Mouse (Mus musculus): Measurements from ENCODE around the gene Gls2. TPM values are rescaled to one million over a fixed set of nuclear protein-coding genes. Genes with fewer than 3 reads are reported as not detected.
"Not testable (repeated sequence)": the region's sequence is repeated elsewhere in the genome, so short reads cannot be mapped to it uniquely, and the experiment has no call there.

The Gls2 gene
- 0.89 and 1.3 TPM in 2 replicates for polyA plus RNA-seq (2014; fragmentation: Nextera tagmentation; extraction: Ambion mirVana)

DNA sequence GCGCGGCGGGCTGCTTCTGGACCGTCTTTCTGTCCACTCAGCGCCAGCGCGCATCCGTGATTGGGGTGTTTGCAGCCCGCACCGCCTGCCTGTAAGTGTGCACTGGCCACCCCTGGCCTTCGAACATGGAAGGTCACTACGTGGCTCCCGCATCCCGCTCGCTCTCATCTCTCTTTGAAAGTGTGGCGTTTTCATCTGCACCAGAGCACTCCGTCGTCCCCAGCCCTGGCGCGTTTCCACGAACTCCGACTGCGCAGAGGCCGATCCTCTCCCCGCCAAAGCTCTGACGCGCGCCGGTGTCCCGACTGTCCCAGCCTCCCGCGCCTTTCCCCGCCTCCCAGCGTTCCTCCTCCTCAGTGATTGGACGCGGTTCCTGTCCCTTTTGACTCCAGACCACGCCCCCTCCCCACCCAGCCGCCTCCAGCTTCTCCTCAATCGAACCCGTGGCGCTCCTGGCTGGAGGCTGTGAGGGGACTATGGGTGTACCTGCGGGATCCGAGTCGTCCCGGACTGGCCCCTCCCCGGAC, at the start of gene Gls2:
Gene Gls2 (plus strand): TSS at position 434 of the 527 bp plus-strand sequence.
- H3K4me2 ChIP-seq = peak within 1 kb of the TSS; percentile 98
- no peaks in the 10 kb centered on the region for H3K9me3 ChIP-seq (replicated peaks; ENCODE audit: control insufficient read depth, low read length)
- H3K4me1 ChIP-seq (ENCODE audit: control insufficient read depth, insufficient read depth, low read length) = peaks cover 4% of the 10 kb centered on the region; the same call in 1 of the 2 replicates
- peak within 1 kb of the TSS; percentile 52 for H3K4me3 ChIP-seq (ENCODE audit: low read depth, low read length)
- H3K9ac ChIP-seq (ENCODE audit: low read depth, low read length) = peak within 1 kb of the TSS; percentile 70
- H3K36me3 ChIP-seq (ENCODE audit: control insufficient read depth, insufficient read depth, low read length) = no peaks in the 10 kb centered on the region
- H3K27me3 ChIP-seq (ENCODE audit: control insufficient read depth, insufficient read depth, low read length) = peaks cover 17% of the 10 kb centered on the region
- peak; percentile 94 for ATAC-seq (replicated peaks; ENCODE audit: insufficient number of reproducible peaks, low FRiP score, low TSS enrichment)
- 0 out of 2 replicates have a peak within 1 kb of the TSS, but pooled peaks have one; percentile 41 for H3K27ac ChIP-seq (ENCODE audit: low read depth, low read length)
- WGBS (ENCODE audit: insufficient replicate concordance) = under 1% methylated on average over 46 of the region's 46 CpGs

DNA sequence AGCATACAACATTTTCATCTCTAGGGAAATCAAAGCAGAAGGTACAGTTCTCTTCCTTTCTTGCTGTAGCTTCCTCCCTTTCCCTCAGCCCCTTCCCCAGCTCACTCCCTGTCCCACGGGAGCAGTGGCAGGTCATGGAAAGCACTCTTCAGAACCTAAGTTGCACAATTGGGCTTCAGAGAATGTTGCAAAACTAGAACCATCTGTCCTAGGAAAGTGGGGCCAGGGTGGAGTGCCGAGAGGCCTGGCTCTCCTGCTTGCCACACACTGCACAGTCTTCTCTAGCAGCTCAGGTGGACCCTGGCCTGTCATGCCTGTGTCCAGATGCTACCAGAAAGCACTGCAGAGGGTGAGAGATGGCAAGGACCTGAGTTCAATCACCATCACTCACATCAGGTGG, 49.3 kb upstream of the Gls2 start:
- H3K4me2 ChIP-seq = no peak overlapping the region
- no peak overlapping the region for H3K9ac ChIP-seq (ENCODE audit: low read depth, low read length)
- no peak overlapping the region for H3K27ac ChIP-seq (ENCODE audit: low read depth, low read length)
- ATAC-seq (replicated peaks; ENCODE audit: insufficient number of reproducible peaks, low FRiP score, low TSS enrichment) = no peak
- H3K4me3 ChIP-seq (ENCODE audit: low read depth, low read length) = no peak overlapping the region
- 86% methylated on average over 2 of the region's 2 CpGs for WGBS (ENCODE audit: insufficient replicate concordance)
- H3K4me1 ChIP-seq (ENCODE audit: control insufficient read depth, insufficient read depth, low read length) = peaks cover 7% of the 10 kb centered on the region; the same call in 1 of the 2 replicates
- H3K27me3 ChIP-seq (ENCODE audit: control insufficient read depth, insufficient read depth, low read length) = no peaks in the 10 kb centered on the region
- H3K36me3 ChIP-seq (ENCODE audit: control insufficient read depth, insufficient read depth, low read length) = peaks cover 12% of the 10 kb centered on the region; the same call in 1 of the 2 replicates
- no peaks in the 10 kb centered on the region for H3K9me3 ChIP-seq (replicated peaks; ENCODE audit: control insufficient read depth, low read length)

GRCm38 (mm10) chr10:128148789-128149365, 45.4 kb upstream of the Gls2 start:
- Histone ChIP-seq H3K27ac (ENCODE audit: low read depth, low read length) (peak overlapping the region; percentile 64), H3K4me2 (peak overlapping the region; percentile 54), H3K4me1 (ENCODE audit: control insufficient read depth, insufficient read depth, low read length) (peaks cover 13% of the 10 kb centered on the region; the same call in 1 of the 2 replicates), H3K27me3 (ENCODE audit: control insufficient read depth, insufficient read depth, low read length) (no peaks in the 10 kb centered on the region), H3K9me3 (replicated peaks; ENCODE audit: control insufficient read depth, low read length) (no peaks in the 10 kb centered on the region), H3K36me3 (ENCODE audit: control insufficient read depth, insufficient read depth, low read length) (peaks cover 5% of the 10 kb centered on the region), H3K4me3 (ENCODE audit: low read depth, low read length) (no peak overlapping the region), H3K9ac (ENCODE audit: low read depth, low read length) (peak overlapping the region; percentile 54)
- no peak for ATAC-seq (replicated peaks; ENCODE audit: insufficient number of reproducible peaks, low FRiP score, low TSS enrichment)
- 85% methylated on average over 5 of the region's 5 CpGs for WGBS (ENCODE audit: insufficient replicate concordance)

- peak; percentile 88 for ATAC-seq (replicated peaks; ENCODE audit: insufficient number of reproducible peaks, low FRiP score, low TSS enrichment)
- Histone ChIP-seq H3K36me3 (ENCODE audit: control insufficient read depth, insufficient read depth, low read length) (peaks cover 2% of the 10 kb centered on the region), H3K9me3 (replicated peaks; ENCODE audit: control insufficient read depth, low read length) (no peaks in the 10 kb centered on the region), H3K4me3 (ENCODE audit: low read depth, low read length) (peak overlapping the region; percentile 21), H3K4me1 (ENCODE audit: control insufficient read depth, insufficient read depth, low read length) (peaks cover 13% of the 10 kb centered on the region; the same call in 1 of the 2 replicates), H3K9ac (ENCODE audit: low read depth, low read length) (peak overlapping the region; percentile 54), H3K27me3 (ENCODE audit: control insufficient read depth, insufficient read depth, low read length) (no peaks in the 10 kb centered on the region), H3K4me2 (peak overlapping the region; percentile 54), H3K27ac (ENCODE audit: low read depth, low read length) (peak overlapping the region; percentile 64)
- 7% methylated on average over 5 of the region's 5 CpGs for WGBS (ENCODE audit: insufficient replicate concordance)
Measured at GRCm38 (mm10) chr10:128149592-128149991, 44.7 kb upstream of the Gls2 start.

GRCm38 (mm10) chr10:128150941-128151340, 43.3 kb upstream of the Gls2 start:
- H3K4me2 ChIP-seq = no peak overlapping the region; the same call in 1 of the 2 replicates
- H3K27me3 ChIP-seq (ENCODE audit: control insufficient read depth, insufficient read depth, low read length) = no peaks in the 10 kb centered on the region
- peaks cover 2% of the 10 kb centered on the region for H3K36me3 ChIP-seq (ENCODE audit: control insufficient read depth, insufficient read depth, low read length)
- WGBS (ENCODE audit: insufficient replicate concordance) = 70% methylated on average over 14 of the region's 14 CpGs
- ATAC-seq (replicated peaks; ENCODE audit: insufficient number of reproducible peaks, low FRiP score, low TSS enrichment) = no peak
- peaks cover 13% of the 10 kb centered on the region; the same call in 1 of the 2 replicates for H3K4me1 ChIP-seq (ENCODE audit: control insufficient read depth, insufficient read depth, low read length)
- H3K27ac ChIP-seq (ENCODE audit: low read depth, low read length) = peak overlapping the region; percentile 23; the same call in 1 of the 2 replicates
- no peak overlapping the region for H3K9ac ChIP-seq (ENCODE audit: low read depth, low read length)
- no peak overlapping the region for H3K4me3 ChIP-seq (ENCODE audit: low read depth, low read length)
- H3K9me3 ChIP-seq (replicated peaks; ENCODE audit: control insufficient read depth, low read length) = no peaks in the 10 kb centered on the region

GRCm38 (mm10) chr10:128153978-128154377, 40.3 kb upstream of the Gls2 start:
- Histone ChIP-seq H3K27me3 (ENCODE audit: control insufficient read depth, insufficient read depth, low read length) (no peaks in the 10 kb centered on the region), H3K27ac (ENCODE audit: low read depth, low read length) (no peak overlapping the region), H3K9me3 (replicated peaks; ENCODE audit: control insufficient read depth, low read length) (no peaks in the 10 kb centered on the region), H3K4me1 (ENCODE audit: control insufficient read depth, insufficient read depth, low read length) (peaks cover 13% of the 10 kb centered on the region; the same call in 1 of the 2 replicates), H3K4me3 (ENCODE audit: low read depth, low read length) (no peak overlapping the region), H3K4me2 (no peak overlapping the region), H3K36me3 (ENCODE audit: control insufficient read depth, insufficient read depth, low read length) (no peaks in the 10 kb centered on the region; the same call in 1 of the 2 replicates), H3K9ac (ENCODE audit: low read depth, low read length) (no peak overlapping the region)
- no peak for ATAC-seq (replicated peaks; ENCODE audit: insufficient number of reproducible peaks, low FRiP score, low TSS enrichment)
- 78% methylated on average over 3 of the region's 3 CpGs for WGBS (ENCODE audit: insufficient replicate concordance)

DNA sequence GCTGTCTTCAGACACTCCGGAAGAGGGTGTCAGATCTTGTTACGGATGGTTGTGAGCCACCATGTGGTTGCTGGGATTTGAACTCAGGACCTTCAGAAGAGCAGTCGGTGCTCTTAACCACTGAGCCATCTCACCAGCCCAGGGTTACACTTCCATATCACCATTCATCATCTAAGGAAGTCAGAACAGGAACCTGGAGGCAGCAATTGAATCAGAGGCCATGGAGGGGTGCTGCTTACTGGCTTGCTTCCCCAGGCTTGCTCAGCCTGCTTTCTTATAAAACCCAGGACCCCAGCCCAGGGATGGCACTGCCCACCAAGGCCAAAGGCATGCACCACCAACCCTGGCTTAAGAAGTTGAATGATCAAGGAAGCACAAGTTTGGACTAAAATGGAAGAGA, 28.5 kb upstream of the Gls2 start:
- H3K9me3 ChIP-seq (replicated peaks; ENCODE audit: control insufficient read depth, low read length); H3K27ac ChIP-seq (ENCODE audit: low read depth, low read length); H3K4me1 ChIP-seq (ENCODE audit: control insufficient read depth, insufficient read depth, low read length); ATAC-seq (replicated peaks; ENCODE audit: insufficient number of reproducible peaks, low FRiP score, low TSS enrichment); H3K9ac ChIP-seq (ENCODE audit: low read depth, low read length); H3K4me2 ChIP-seq; H3K27me3 ChIP-seq (ENCODE audit: control insufficient read depth, insufficient read depth, low read length); H3K36me3 ChIP-seq (ENCODE audit: control insufficient read depth, insufficient read depth, low read length); H3K4me3 ChIP-seq (ENCODE audit: low read depth, low read length): not testable (repeated sequence)
- WGBS (ENCODE audit: insufficient replicate concordance) = 72% methylated on average over 2 of the region's 3 CpGs

DNA sequence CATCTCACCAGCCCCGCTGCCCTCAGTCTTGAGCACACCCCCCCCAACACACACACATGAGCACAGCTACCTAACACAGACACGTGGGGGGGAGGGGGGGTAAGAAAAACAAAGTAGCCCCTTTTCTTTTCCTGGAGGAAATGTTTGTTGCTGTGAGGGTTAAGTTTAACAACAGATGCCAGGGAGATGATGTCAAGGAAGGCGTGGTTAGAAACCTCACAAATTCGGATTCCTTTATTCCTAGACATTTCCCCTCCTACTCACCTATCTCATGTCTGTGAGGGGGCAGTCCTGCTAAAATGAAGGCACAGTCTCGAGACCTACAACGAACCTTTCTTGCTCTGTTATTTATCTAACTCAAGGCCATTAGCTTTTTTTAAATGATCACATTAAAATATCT, 27.2 kb upstream of the Gls2 start:
- 0 out of 2 replicates have a peak, but pooled peaks cover 2% of the 10 kb centered on the region for H3K36me3 ChIP-seq (ENCODE audit: control insufficient read depth, insufficient read depth, low read length)
- no peak overlapping the region for H3K4me2 ChIP-seq
- H3K27me3 ChIP-seq (ENCODE audit: control insufficient read depth, insufficient read depth, low read length) = no peaks in the 10 kb centered on the region
- no peak overlapping the region for H3K9ac ChIP-seq (ENCODE audit: low read depth, low read length)
- no peak overlapping the region for H3K4me3 ChIP-seq (ENCODE audit: low read depth, low read length)
- 0 out of 2 replicates have a peak, but pooled peaks cover 3% of the 10 kb centered on the region for H3K4me1 ChIP-seq (ENCODE audit: control insufficient read depth, insufficient read depth, low read length)
- no peaks in the 10 kb centered on the region for H3K9me3 ChIP-seq (replicated peaks; ENCODE audit: control insufficient read depth, low read length)
- no peak; the same call in 1 of the 2 replicates for ATAC-seq (replicated peaks; ENCODE audit: insufficient number of reproducible peaks, low FRiP score, low TSS enrichment)
- no peak overlapping the region for H3K27ac ChIP-seq (ENCODE audit: low read depth, low read length)
- 36% methylated on average over 6 of the region's 6 CpGs for WGBS (ENCODE audit: insufficient replicate concordance)
